Mouse (Mus musculus): ENCODE data around the gene Cel.

- TF ChIP-seq GATA1 (IDR thresholded peaks at IDR 0.05; ENCODE audit: borderline replicate concordance, low read length) = no peak
- TF ChIP-seq FLI1 (IDR thresholded peaks at IDR 0.05; ENCODE audit: low read length) = no peak
These were observed 17.2 kb downstream of the Cel start for GRCm38 (mm10) chr2:28545976-28546375.

Data from megakaryocyte, embryonic 14.5 days (primary cell).